Mouse (Mus musculus): ENCODE results near the gene Irs2. TPM values are rescaled to one million over a fixed set of nuclear protein-coding genes. Genes with fewer than 3 reads are reported as not detected.
A peak's percentile ranks its signal among the peaks of the same experiment; 100 is the strongest.

The Irs2 gene
- polyA plus RNA-seq, 1 experiment from 2014 or later, result 9.7 TPM

- DNase-seq (ENCODE audit: low spot score), result no peak
- no peaks in the 10 kb centered on the region for H3K9me3 ChIP-seq (replicated peaks)
- no peak overlapping the region; the same call in 1 of the 2 replicates for H3K4me3 ChIP-seq
- peaks cover 9% of the 10 kb centered on the region; the same call in 1 of the 2 replicates for H3K4me1 ChIP-seq
- 38% methylated on average over 19 of the region's 19 CpGs for WGBS
- no peaks in the 10 kb centered on the region for H3K36me3 ChIP-seq
- no peak overlapping the region for H3K27ac ChIP-seq
- H3K27me3 ChIP-seq (ENCODE audit: low read depth, poor library complexity, severe bottlenecking), result peaks cover 7% of the 10 kb centered on the region; the same call in 1 of the 2 replicates
These were observed 27.6 kb upstream of the Irs2 start for GRCm38 (mm10) chr8:11035628-11036416.

- H3K27me3 ChIP-seq (ENCODE audit: low read depth, poor library complexity, severe bottlenecking), result no peaks in the 10 kb centered on the region
- H3K4me1 ChIP-seq, result no peaks in the 10 kb centered on the region
- H3K36me3 ChIP-seq, result no peaks in the 10 kb centered on the region
- 80% methylated on average over 3 of the region's 3 CpGs for WGBS
- H3K27ac ChIP-seq, result no peak overlapping the region
- no peak for DNase-seq (ENCODE audit: low spot score)
- no peak overlapping the region for H3K4me3 ChIP-seq
- H3K9me3 ChIP-seq (replicated peaks), result no peaks in the 10 kb centered on the region
These were observed 16.6 kb upstream of the Irs2 start for GRCm38 (mm10) chr8:11024871-11025270.

- H3K4me1 ChIP-seq, result no peaks in the 10 kb centered on the region
- no peak for DNase-seq (ENCODE audit: low spot score)
- H3K27me3 ChIP-seq (ENCODE audit: low read depth, poor library complexity, severe bottlenecking), result no peaks in the 10 kb centered on the region
- no peak overlapping the region for H3K4me3 ChIP-seq
- no peaks in the 10 kb centered on the region for H3K36me3 ChIP-seq
- no peak overlapping the region for H3K27ac ChIP-seq
- WGBS, result 95% methylated on average over 9 of the region's 9 CpGs
- H3K9me3 ChIP-seq (replicated peaks), result no peaks in the 10 kb centered on the region
These were observed 12.8 kb upstream of the Irs2 start for GRCm38 (mm10) chr8:11020949-11021572.

- Histone ChIP-seq H3K4me3 (no peak overlapping the region), H3K36me3 (no peaks in the 10 kb centered on the region), H3K27me3 (ENCODE audit: low read depth, poor library complexity, severe bottlenecking) (0 out of 2 replicates have a peak, but pooled peaks cover 6% of the 10 kb centered on the region), H3K9me3 (replicated peaks) (no peaks in the 10 kb centered on the region), H3K27ac (no peak overlapping the region), H3K4me1 (peaks cover 13% of the 10 kb centered on the region)
- DNase-seq (ENCODE audit: low spot score), result no peak
- WGBS, result 92% methylated on average over 3 of the region's 3 CpGs
These were observed 7.4 kb upstream of the Irs2 start for GRCm38 (mm10) chr8:11015622-11016021.

- Histone ChIP-seq H3K9me3 (replicated peaks) (no peaks in the 10 kb centered on the region), H3K27ac (0 out of 2 replicates have a peak overlapping the region, but pooled peaks have one; percentile 9), H3K36me3 (no peaks in the 10 kb centered on the region), H3K4me3 (no peak overlapping the region), H3K27me3 (ENCODE audit: low read depth, poor library complexity, severe bottlenecking) (0 out of 2 replicates have a peak, but pooled peaks cover 6% of the 10 kb centered on the region), H3K4me1 (peaks cover 24% of the 10 kb centered on the region)
- DNase-seq (ENCODE audit: low spot score), result peak; percentile 60
- WGBS, result 7% methylated on average over 6 of the region's 6 CpGs
These were observed 5.0 kb upstream of the Irs2 start for GRCm38 (mm10) chr8:11013258-11013657.

- Histone ChIP-seq H3K9me3 (replicated peaks) (no peaks in the 10 kb centered on the region), H3K36me3 (0 out of 2 replicates have a peak, but pooled peaks cover under 1% of the 10 kb centered on the region), H3K27ac (no peak overlapping the region), H3K4me1 (peaks cover 33% of the 10 kb centered on the region), H3K4me3 (no peak overlapping the region), H3K27me3 (ENCODE audit: low read depth, poor library complexity, severe bottlenecking) (0 out of 2 replicates have a peak, but pooled peaks cover 6% of the 10 kb centered on the region)
- WGBS, result 76% methylated on average over 3 of the region's 3 CpGs
- DNase-seq (ENCODE audit: low spot score), result no peak
These were observed 3.7 kb upstream of the Irs2 start for GRCm38 (mm10) chr8:11011787-11012485.

- Histone ChIP-seq H3K4me3 (no peak overlapping the region), H3K9me3 (replicated peaks) (no peaks in the 10 kb centered on the region), H3K36me3 (peaks cover 9% of the 10 kb centered on the region), H3K4me1 (peaks cover 42% of the 10 kb centered on the region), H3K27ac (0 out of 2 replicates have a peak overlapping the region, but pooled peaks have one; percentile 26), H3K27me3 (ENCODE audit: low read depth, poor library complexity, severe bottlenecking) (peaks cover 7% of the 10 kb centered on the region)
- no peak for DNase-seq (ENCODE audit: low spot score)
- 11% methylated on average over 11 of the region's 11 CpGs for WGBS
These were observed 2.8 kb upstream of the Irs2 start for GRCm38 (mm10) chr8:11010913-11011605.

GRCm38 (mm10) chr8:11010398-11010797, 2.1 kb upstream of the Irs2 start:
- Histone ChIP-seq H3K27ac (no peak overlapping the region), H3K4me1 (peaks cover 48% of the 10 kb centered on the region), H3K36me3 (peaks cover 16% of the 10 kb centered on the region), H3K9me3 (replicated peaks) (no peaks in the 10 kb centered on the region), H3K4me3 (no peak overlapping the region), H3K27me3 (ENCODE audit: low read depth, poor library complexity, severe bottlenecking) (peaks cover 14% of the 10 kb centered on the region)
- 54% methylated on average over 11 of the region's 11 CpGs for WGBS
- DNase-seq (ENCODE audit: low spot score), result no peak

- H3K9me3 ChIP-seq (replicated peaks), result no peaks in the 10 kb centered on the region
- peaks cover 18% of the 10 kb centered on the region for H3K27me3 ChIP-seq (ENCODE audit: low read depth, poor library complexity, severe bottlenecking)
- H3K27ac ChIP-seq, result peak overlapping the region; percentile 97
- H3K4me1 ChIP-seq, result peaks cover 57% of the 10 kb centered on the region
- H3K4me3 ChIP-seq, result peak overlapping the region; percentile 91
- H3K36me3 ChIP-seq, result peaks cover 24% of the 10 kb centered on the region
- WGBS, result 1% methylated on average over 54 of the region's 62 CpGs
- DNase-seq (ENCODE audit: low spot score), result peak; percentile 78
These were observed 1.3 kb upstream of the Irs2 start for GRCm38 (mm10) chr8:11009431-11010071.

- no peaks in the 10 kb centered on the region for H3K9me3 ChIP-seq (replicated peaks)
- peaks cover 28% of the 10 kb centered on the region for H3K36me3 ChIP-seq
- peaks cover 18% of the 10 kb centered on the region for H3K27me3 ChIP-seq (ENCODE audit: low read depth, poor library complexity, severe bottlenecking)
- peaks cover 63% of the 10 kb centered on the region for H3K4me1 ChIP-seq
- DNase-seq (ENCODE audit: low spot score), result peak; percentile 96
- under 1% methylated on average over 72 of the region's 73 CpGs for WGBS
- peak overlapping the region; percentile 97 for H3K27ac ChIP-seq
- H3K4me3 ChIP-seq, result peak overlapping the region; percentile 91
These were observed 673 bp upstream of the Irs2 start for GRCm38 (mm10) chr8:11008842-11009420.

GRCm38 (mm10) chr8:11007581-11008378, 478 bp downstream of the Irs2 start:
- under 1% methylated on average over 88 of the region's 88 CpGs for WGBS
- Histone ChIP-seq H3K4me3 (peak overlapping the region; percentile 91), H3K9me3 (replicated peaks) (no peaks in the 10 kb centered on the region), H3K36me3 (peaks cover 28% of the 10 kb centered on the region), H3K4me1 (peaks cover 68% of the 10 kb centered on the region), H3K27ac (peak overlapping the region; percentile 97), H3K27me3 (ENCODE audit: low read depth, poor library complexity, severe bottlenecking) (peaks cover 18% of the 10 kb centered on the region)
- DNase-seq (ENCODE audit: low spot score), result peak; percentile 80

All from limb, embryonic 10.5 days (tissue).